Mouse (Mus musculus) left cerebral cortex, postnatal 36 days (tissue): ENCODE data around the gene Serpinb3a. TPM values are rescaled to one million over a fixed set of nuclear protein-coding genes. Genes with fewer than 3 reads are reported as not detected.
"Not testable (repeated sequence)": the region's sequence is repeated elsewhere in the genome, so short reads cannot be mapped to it uniquely, and the experiment has no call there.

Source experiments
- DNase-seq, 2 experiments: peaks; one replicate each; pipeline ENCODE4 v3.0.0; 2021 to 2022; ENCODE audit warnings: low spot score in 2 of 2, mixed read lengths in 1 of 2
- intact Hi-C: fragments of 180-260 bp; cut with DNase I; formaldehyde crosslinking; loops from one replicate; pipeline ENCODE4 v1.15.1; 2025
- total RNA-seq, 2 experiments: library from RNA; stranded (reverse); gene quantifications; 2 replicates each; pipeline ENCODE4 v1.2.3; 2021

Gene Serpinb3a
- total RNA-seq: not detected

DNA sequence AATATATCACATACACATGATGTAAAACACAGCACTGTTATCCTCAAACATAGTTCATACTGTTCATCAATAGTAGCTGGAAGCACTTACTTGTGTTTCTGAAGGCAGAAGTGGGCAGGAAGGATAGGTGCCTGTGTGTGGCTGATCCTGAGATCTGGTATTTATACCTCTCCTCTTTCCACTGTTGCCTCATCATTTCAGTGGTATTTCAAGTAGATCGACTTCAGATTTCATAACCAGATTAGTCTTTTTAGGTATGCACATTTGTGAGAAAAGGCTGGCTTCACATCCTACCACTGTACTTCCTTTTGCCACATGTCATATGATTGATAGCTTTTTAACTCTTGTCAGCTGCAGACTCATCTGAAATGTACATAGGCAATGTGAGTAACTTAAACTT lies at the start of gene Serpinb3a:
Serpinb3a (minus strand) TSS at position 101 of the 400 bp plus-strand sequence.
- intact Hi-C loops: no loop called here
- no peak for DNase-seq

DNA sequence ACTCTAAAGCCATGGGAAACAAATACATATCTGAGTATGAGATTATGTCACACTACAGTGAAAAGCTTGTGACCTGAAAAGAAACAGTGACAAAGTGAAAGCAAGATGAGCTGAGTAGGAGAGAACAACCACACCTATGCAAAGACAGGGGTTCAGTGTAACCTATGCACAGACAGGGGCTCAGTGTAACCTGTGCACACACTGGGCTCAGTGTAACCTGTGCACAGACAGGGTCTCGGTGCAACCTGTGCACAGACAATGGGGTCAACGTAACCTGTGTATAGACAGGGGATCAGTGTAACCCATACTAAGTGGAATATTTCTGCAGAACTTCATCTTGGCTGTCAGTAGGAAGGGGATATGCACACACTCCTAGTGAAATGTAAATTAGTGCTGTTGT lies 46.3 kb upstream of the Serpinb3a start:
- no peak for DNase-seq
- intact Hi-C loops: no loop called here

DNA sequence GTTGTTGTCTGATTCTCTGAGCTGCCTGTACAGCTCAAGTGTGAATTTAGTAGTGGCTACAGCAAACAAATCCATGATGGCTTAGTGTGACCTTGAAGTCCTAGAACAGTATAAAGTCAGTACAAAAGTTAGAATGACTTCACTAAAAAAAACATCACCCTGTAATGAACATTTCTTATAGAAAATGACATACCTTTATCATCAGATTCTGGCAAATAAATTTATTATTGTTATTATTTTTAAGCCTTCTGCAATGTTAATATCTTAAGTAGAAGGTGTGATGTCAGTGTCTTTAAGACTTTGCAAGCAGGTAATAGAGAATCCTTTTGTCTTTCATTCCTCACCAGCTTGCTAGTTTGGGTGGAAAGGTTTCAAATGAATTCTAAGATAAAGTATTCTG lies 31.3 kb upstream of the Serpinb3a start, which contains the start of gene Serpinb3d:
Serpinb3d (minus strand) TSS at position 101 of the 400 bp plus-strand sequence.
- no peak for DNase-seq
- intact Hi-C loops: no loop called here

DNA sequence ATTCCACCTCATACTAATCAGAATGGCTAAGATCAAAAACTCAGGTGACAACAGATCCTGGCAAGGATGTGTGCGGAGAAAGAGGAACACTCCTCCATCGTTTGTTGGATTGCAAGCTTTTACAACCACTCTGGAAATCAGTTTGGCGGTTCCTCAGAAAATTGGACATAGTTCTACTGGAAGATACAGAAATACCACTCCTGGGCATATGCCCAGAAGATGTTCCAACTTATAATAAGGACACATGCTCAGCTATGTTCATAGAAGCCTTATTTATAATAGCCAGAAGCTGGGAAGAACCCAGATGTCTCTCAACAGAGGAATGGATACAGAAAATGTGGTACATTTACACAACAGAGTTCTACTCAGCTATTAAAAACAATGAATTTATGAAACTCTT lies 17.9 kb downstream of the Serpinb3a start:
- peak; percentile 4 to 8 for DNase-seq
- intact Hi-C loops: not testable (repeated sequence)

DNA sequence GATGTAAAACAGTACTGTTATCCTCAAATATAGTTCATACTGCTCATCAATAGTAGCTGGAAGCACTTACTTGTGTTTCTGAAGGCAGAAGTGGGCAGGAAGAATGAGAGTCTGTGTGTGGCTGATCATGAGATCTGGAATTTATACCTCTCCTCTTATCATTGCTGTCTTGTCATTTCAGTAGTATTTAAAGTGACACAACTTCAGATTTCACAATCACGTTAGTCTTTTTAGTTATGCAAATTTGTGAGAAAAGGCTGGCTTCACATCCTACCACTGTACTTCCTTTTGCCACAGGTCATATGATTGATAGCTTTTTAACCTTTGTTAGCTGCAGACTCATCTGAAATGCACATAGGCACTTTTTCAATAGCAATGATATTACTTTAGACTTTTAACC lies 26.2 kb downstream of the Serpinb3a start:
- DNase-seq: no peak
- intact Hi-C loops: no loop called here

DNA sequence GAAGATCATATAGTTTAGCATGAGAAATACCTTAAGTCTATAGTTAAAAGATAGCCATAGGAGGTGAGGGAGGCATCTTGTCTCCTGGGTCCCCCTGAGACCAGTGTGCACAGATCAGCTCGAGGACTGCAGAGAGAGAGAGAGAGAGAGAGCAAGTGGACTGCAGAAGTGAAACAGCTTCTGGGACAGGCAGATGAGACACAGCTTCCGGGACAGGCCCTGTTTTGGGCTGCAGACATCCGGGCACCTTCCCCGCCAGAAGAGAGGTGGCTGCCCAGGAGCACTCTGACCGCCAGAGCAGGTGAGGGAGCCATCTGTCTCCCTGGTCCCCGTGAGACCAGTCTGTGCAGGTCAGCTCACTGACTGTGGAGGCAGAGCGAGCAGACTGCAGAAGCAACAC lies 36.9 kb downstream of the Serpinb3a start:
- intact Hi-C loops: loop anchor here (5.0 kb wide), 1 partner anchor 547 kb away; no protein-coding TSS in a partner anchor
- no peak for DNase-seq

DNA sequence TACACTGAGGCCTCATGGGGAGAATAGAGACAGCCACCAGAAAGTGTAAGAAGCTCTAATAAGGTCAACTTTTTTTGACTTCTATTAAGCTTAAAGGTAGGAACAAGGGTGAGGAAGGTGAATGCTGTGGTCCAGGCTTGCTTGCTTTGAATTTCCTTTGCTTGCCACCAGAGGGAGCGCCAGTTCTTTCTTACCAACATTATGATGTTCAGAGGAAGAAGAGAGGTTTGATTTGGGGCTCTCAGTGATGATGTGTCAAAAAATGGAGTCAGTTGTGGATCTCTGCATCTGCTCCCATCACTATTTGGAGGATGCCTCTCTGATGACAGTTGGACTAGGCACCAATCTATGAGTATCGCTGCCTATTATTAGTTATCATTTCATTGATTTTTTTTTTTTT lies 37.6 kb downstream of the Serpinb3a start:
- DNase-seq: peak; percentile 13 to 21
- intact Hi-C loops: loop anchor here (5.0 kb wide), 1 partner anchor 468 kb away; no protein-coding TSS in a partner anchor

DNA sequence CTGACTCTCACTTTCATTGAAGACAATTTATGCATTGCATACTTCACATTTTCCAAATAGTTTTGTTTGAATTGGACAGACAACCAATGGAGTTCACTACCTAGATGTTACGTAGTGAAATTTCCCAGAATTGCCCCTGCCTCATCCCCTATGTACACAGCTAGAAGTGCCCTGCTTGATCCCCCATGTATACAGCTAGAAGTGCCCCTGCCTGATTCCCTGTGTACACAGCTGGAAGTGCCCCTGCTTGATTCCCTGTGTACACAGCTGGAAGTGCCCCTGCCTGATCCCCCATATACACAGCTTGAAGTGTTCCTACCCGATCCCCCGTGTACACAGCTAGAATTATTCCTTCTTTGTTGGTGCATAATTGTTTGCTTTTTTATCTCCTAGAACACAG lies 45.8 kb downstream of the Serpinb3a start:
- intact Hi-C loops: no loop called here
- no peak for DNase-seq

DNA sequence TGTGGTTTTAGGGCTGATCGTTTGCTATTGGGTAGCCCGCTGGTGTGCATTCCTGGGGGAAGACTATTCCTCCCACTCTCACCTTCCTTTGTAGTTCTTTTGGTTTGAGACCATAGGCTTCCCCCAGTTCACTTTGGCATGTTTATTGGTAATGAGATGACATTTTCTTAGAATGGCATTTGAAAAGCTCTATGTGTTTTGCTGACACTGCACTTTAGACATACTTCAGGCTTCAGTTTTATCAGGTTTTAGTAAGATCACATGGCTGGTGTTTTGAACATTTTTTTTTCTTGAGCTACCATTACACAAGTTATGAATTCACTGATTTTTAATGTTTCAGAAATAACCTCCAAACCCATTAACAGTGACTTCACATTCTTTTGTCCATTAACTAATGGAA lies 50.3 kb downstream of the Serpinb3a start:
- intact Hi-C loops: no loop called here
- DNase-seq: no peak

DNA sequence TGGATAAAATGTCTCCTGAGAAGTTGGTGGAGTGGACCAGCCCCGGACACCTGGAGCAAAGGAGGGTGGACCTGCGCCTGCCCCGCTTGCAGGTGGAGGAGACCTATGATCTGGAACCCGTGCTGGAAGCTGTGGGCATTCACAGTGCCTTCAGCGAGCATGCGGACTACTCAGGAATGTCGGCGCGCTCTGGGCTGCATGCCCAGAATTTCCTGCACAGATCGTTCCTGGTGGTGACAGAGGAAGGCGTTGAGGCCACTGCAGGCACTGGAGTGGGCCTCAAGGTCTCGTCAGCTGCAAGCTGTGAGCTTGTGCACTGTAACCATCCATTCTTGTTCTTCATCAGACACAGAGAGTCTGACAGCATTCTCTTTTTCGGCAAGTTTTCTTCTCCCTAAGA lies 51.7 kb downstream of the Serpinb3a start:
- intact Hi-C loops: no loop called here
- no peak for DNase-seq

Other genes with a start within 250 kb of the Serpinb3a start
- gene Serpinb5, start 191.1 kb downstream of the Serpinb3a start, total RNA-seq: not detected
- gene Serpinb12, start 117.9 kb downstream of the Serpinb3a start, total RNA-seq: not detected
- not detected for gene Serpinb13, start 71.3 kb downstream of the Serpinb3a start, total RNA-seq
- not detected for gene Serpinb3d, start 31.2 kb upstream of the Serpinb3a start, total RNA-seq
- not detected for gene Serpinb3b, start 226.1 kb upstream of the Serpinb3a start, total RNA-seq
- gene Serpinb3c, start 226.1 kb upstream of the Serpinb3a start, total RNA-seq: not detected